Mouse (Mus musculus): Measurements from ENCODE around the gene Plekhm2. TPM values are rescaled to one million over a fixed set of nuclear protein-coding genes. Genes with fewer than 3 reads are reported as not detected.
A peak's percentile ranks its signal among the peaks of the same experiment; 100 is the strongest.

Gene Plekhm2
- polyA plus RNA-seq, 1 experiment from 2014 or later: 9.8 TPM

DNA sequence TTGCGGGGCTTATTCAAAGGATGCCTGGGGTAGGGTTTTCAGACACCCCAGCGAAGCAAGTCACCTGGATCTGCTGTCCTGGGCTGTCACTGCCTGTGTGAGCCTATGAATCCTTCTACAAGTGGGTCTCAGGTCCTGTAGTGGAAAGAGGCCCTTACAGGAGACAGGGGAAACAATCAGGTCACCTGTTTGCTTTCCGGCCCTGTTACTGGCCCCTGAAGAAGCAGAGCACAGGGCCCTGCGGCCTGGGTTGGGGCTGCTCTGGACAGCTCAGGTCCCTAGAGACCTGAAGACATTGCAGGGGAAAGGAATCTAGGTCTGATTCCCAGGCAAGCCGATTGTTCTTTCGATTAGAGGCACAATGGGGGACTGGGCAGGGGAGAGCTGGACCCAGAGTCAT, 64.3 kb downstream of the Plekhm2 start:
- Histone ChIP-seq H3K4me3 (peak overlapping the region; percentile 66; the same call in 1 of the 2 replicates), H3K27me3 (no peaks in the 10 kb centered on the region), H3K9ac (no peak overlapping the region), H3K27ac (peak overlapping the region; percentile 73), H3K9me3 (no peaks in the 10 kb centered on the region), H3K4me2 (replicated peaks) (peak overlapping the region; percentile 91), H3K4me1 (peaks cover 28% of the 10 kb centered on the region), H3K36me3 (peaks cover 6% of the 10 kb centered on the region; the same call in 1 of the 2 replicates)
- ATAC-seq (ENCODE audit: insufficient number of reproducible peaks, insufficient read depth, low FRiP score, low TSS enrichment): no peak
- WGBS: 20% methylated on average over 6 of the region's 6 CpGs

DNA sequence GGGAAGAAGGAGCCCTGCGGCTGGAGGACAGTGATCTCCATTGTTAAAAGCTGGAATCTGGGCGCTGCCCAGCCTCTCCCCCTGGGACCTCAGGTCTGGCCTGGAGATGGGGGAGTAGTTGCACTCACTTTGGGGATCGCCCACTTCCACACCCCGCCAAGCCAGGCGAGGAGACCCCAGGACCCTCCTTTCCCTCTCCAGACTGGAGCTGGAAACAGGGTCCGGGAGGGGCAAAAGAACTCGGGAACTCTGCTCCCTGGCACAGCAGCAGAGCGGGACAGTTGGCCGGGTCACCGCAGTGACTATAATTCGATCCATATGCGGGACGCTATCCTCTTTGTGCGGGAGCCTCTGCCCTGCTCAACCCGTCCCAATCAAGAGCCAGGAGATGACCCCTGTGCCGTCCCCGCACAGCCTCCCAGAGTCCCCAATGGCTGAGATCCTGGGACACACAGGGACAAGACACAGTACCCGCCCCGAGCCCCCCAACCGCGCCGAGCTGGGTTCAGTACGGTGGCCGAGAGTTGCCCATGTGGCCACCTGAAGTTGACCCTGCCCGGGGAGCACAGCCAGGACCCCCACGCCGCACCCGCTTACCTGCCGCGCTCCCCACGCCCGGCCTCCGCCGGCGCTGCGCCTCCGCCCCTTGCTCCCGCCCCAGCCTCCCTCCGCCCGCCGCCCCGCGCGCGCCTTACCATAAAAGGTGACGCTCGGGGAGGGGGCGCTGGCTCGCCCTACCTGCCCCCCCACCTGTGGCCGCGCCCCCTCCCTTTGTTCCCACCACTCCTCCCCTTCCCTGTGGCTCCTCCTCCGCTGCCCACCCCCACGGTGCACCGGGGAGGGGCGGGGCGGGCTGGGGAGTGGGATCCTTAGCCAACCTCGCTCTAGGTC, 65.2 kb downstream of the Plekhm2 start:
- peak overlapping the region; percentile 66 for H3K4me3 ChIP-seq
- peak overlapping the region; percentile 83 for H3K9ac ChIP-seq
- 0 out of 2 replicates have a peak, but pooled peaks have one; percentile 13 for ATAC-seq (ENCODE audit: insufficient number of reproducible peaks, insufficient read depth, low FRiP score, low TSS enrichment)
- peaks cover 27% of the 10 kb centered on the region for H3K4me1 ChIP-seq
- H3K36me3 ChIP-seq: peaks cover 15% of the 10 kb centered on the region
- no peaks in the 10 kb centered on the region for H3K27me3 ChIP-seq
- peak overlapping the region; percentile 91 for H3K4me2 ChIP-seq (replicated peaks)
- no peaks in the 10 kb centered on the region for H3K9me3 ChIP-seq
- WGBS: under 1% methylated on average over 44 of the region's 57 CpGs
- H3K27ac ChIP-seq: peak overlapping the region; percentile 73

DNA sequence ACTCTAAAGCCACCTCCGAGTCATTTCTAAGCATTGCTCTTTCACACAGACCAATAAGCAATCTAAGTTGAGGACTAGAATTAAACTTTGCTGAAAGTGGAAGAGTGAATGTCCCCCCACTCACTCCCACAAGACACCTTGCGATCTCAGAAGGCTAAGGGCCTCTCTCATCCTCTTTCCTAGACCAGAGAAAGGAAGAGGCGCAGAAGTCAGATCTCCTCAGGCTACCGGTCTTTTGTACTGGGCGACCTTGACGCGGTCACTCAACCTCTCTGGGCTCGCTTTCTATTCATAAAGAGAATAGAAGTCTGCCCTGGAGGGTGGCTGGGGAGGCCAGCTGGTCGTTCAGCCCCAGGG, 65.8 kb downstream of the Plekhm2 start:
- H3K36me3 ChIP-seq: peaks cover 21% of the 10 kb centered on the region
- peak overlapping the region; percentile 66 for H3K4me3 ChIP-seq
- H3K9ac ChIP-seq: peak overlapping the region; percentile 83
- H3K9me3 ChIP-seq: no peaks in the 10 kb centered on the region
- H3K27me3 ChIP-seq: no peaks in the 10 kb centered on the region
- H3K4me1 ChIP-seq: peaks cover 21% of the 10 kb centered on the region
- no peak for ATAC-seq (ENCODE audit: insufficient number of reproducible peaks, insufficient read depth, low FRiP score, low TSS enrichment)
- under 1% methylated on average over 9 of the region's 9 CpGs for WGBS
- peak overlapping the region; percentile 91 for H3K4me2 ChIP-seq (replicated peaks)
- peak overlapping the region; percentile 73 for H3K27ac ChIP-seq

DNA sequence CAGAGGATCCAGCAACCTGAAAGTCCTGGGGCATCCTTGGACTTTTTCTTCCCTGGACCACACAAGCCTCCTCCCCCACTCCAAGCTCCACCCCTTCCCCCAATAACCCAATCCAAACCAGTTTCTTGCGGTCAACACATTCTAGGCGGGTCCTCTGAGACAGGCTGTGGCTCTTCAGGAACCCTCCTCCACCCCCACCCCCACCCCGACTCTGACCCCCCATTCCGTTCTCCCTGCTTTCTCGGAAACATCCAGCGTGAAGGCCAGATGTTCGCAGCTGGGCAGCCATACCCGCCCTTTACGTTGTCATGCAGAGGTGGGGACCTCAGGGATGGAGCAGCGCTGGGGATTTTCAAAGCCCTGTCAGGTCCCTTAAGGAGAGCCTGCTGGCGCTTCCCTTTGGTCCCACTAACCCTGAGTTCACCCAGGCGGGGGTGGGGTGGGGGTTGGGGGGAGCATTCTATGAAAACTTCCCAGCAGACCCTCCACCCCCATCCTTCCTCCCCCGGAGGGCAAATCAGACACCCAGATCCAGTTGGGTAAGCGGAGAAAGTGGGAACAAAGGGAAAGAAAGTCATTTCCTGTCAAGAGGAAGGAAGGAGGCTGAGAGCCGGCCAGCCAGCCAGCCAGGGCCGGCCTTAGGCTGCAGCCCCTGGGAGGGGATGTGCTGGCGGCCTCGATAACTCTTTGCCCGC, 66.4 kb downstream of the Plekhm2 start:
- H3K27me3 ChIP-seq: no peaks in the 10 kb centered on the region
- H3K4me2 ChIP-seq (replicated peaks): peak overlapping the region; percentile 91
- peaks cover 20% of the 10 kb centered on the region for H3K4me1 ChIP-seq
- H3K9ac ChIP-seq: peak overlapping the region; percentile 83
- H3K9me3 ChIP-seq: no peaks in the 10 kb centered on the region
- ATAC-seq (ENCODE audit: insufficient number of reproducible peaks, insufficient read depth, low FRiP score, low TSS enrichment): peak; percentile 22; the same call in 1 of the 2 replicates
- peaks cover 22% of the 10 kb centered on the region for H3K36me3 ChIP-seq
- peak overlapping the region; percentile 66 for H3K4me3 ChIP-seq
- H3K27ac ChIP-seq: peak overlapping the region; percentile 73
- WGBS: under 1% methylated on average over 19 of the region's 19 CpGs

DNA sequence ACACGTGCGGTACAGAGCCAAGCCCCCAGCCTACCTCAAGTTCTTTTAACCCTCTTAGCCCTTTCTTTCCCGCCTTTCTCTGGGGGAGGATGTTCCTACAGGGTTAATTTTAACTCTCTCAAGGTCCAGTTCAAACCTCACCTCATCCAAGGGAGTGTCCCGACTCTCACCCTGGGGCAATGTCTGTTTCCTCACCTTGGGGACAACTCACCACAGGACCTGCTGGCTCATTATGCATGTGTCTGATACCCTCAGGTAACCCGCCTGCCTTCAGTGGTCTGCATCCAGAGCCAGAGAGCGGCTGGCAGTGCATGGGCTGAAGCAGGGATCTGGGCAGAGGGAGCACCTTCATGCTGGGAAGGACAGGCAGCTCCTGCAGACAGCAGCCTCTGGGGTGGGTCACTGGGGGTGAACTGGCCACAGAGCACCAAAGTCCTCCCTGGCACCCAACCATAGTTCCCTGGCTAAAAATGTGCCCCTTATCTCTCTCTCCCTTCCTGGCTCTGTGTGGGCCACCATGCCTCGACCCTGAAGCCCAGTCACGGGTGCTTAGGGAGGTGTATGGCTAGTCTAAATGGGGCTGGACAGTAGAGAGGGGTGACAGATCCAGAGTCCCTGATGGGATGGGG, 67.9 kb downstream of the Plekhm2 start:
- Histone ChIP-seq H3K27me3 (no peaks in the 10 kb centered on the region), H3K4me3 (no peak overlapping the region), H3K9ac (no peak overlapping the region), H3K4me1 (peaks cover 20% of the 10 kb centered on the region), H3K9me3 (no peaks in the 10 kb centered on the region), H3K4me2 (replicated peaks) (no peak overlapping the region), H3K36me3 (peaks cover 36% of the 10 kb centered on the region), H3K27ac (no peak overlapping the region)
- 84% methylated on average over 8 of the region's 8 CpGs for WGBS
- no peak for ATAC-seq (ENCODE audit: insufficient number of reproducible peaks, insufficient read depth, low FRiP score, low TSS enrichment)

DNA sequence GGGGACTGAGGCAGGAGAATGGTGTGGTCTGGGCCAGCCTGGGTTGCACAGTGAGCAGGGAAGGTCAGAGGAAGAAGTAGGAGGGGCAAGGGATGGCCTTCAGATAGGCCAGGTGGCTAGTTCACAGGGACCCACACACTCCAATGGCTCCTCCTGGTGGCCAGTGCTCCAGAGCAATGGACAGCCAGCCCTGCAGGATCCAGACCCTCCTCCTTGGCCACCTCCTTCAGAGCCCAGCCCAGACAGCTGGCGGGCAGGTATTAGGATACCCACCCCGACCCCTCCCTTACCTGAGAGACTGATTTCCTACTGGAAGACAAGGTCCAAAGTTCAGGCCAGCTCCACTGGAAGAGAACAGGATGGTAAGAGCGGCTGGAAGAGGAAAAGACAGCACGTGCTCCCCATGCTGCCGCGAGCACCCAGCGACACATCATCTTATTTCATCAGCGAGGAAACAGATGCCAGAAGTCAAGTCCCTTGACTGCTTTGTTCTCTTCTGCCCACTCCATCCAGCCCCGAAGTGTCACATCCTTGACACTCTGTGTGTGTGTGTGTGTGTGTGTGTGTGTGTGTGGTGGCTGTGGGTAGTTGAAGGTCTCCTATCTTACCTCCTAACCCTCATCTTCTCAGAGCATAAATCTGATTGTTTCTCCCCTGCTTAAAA, 69.0 kb downstream of the Plekhm2 start:
- peaks cover 47% of the 10 kb centered on the region for H3K36me3 ChIP-seq
- WGBS: 81% methylated on average over 9 of the region's 9 CpGs
- H3K9ac ChIP-seq: no peak overlapping the region
- no peak overlapping the region for H3K27ac ChIP-seq
- H3K4me3 ChIP-seq: no peak overlapping the region
- H3K27me3 ChIP-seq: no peaks in the 10 kb centered on the region
- no peak for ATAC-seq (ENCODE audit: insufficient number of reproducible peaks, insufficient read depth, low FRiP score, low TSS enrichment)
- H3K9me3 ChIP-seq: no peaks in the 10 kb centered on the region
- peaks cover 20% of the 10 kb centered on the region for H3K4me1 ChIP-seq
- H3K4me2 ChIP-seq (replicated peaks): no peak overlapping the region

DNA sequence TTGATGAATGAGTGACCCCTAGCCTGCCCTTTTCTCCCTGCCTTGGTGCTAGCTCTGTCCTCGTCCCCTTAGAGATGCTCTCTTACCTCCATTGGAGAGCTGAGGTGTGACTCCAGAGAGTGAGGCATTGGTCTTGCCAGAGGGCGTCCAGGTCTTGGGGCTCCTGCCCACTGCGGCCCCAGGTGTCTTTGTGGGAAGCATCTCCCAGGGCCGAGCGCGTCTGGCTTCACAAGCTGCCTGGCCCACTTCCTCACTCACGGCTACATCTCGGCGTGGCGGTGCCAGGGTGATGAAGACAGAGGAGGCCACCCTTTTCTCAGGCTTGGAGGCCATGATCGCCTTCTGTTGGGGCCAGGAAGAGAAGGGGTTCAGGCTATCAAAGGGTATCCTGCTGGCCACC, 69.6 kb downstream of the Plekhm2 start:
- Histone ChIP-seq H3K4me3 (no peak overlapping the region), H3K36me3 (peaks cover 50% of the 10 kb centered on the region)

DNA sequence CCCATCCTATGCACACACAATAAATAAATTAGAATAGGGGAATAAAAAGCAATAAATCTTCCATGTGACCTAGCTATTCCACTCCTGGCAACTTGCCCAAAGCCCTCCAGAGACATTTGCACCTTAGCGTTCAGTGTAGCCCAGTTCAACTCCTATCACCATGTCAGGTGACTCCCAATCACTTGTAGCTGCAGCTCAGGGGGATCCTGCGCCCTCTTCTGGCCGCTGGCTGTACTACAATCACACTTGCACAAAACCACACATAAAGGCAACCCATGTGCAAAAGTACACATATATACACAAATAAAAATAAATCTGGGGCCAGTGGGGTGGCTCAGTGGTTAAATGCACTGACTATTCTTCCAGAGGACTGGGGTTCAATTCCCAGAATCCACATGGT, 73.2 kb downstream of the Plekhm2 start:
- no peaks in the 10 kb centered on the region for H3K4me1 ChIP-seq
- 27% methylated on average over 3 of the region's 3 CpGs for WGBS
- H3K9ac ChIP-seq: no peak overlapping the region
- H3K36me3 ChIP-seq: peaks cover 82% of the 10 kb centered on the region
- no peak overlapping the region for H3K4me2 ChIP-seq (replicated peaks)
- H3K9me3 ChIP-seq: no peaks in the 10 kb centered on the region
- no peak for ATAC-seq (ENCODE audit: insufficient number of reproducible peaks, insufficient read depth, low FRiP score, low TSS enrichment)
- H3K27ac ChIP-seq: no peak overlapping the region
- no peaks in the 10 kb centered on the region for H3K27me3 ChIP-seq
- no peak overlapping the region for H3K4me3 ChIP-seq

More for the DNA sequence above, 69.6 kb downstream of the Plekhm2 start:
- Histone ChIP-seq H3K27ac (no peak overlapping the region), H3K27me3 (no peaks in the 10 kb centered on the region), H3K4me2 (replicated peaks) (no peak overlapping the region), H3K4me1 (peaks cover 16% of the 10 kb centered on the region), H3K9ac (no peak overlapping the region), H3K9me3 (no peaks in the 10 kb centered on the region)
- WGBS: 94% methylated on average over 11 of the region's 11 CpGs
- no peak for ATAC-seq (ENCODE audit: insufficient number of reproducible peaks, insufficient read depth, low FRiP score, low TSS enrichment)

DNA sequence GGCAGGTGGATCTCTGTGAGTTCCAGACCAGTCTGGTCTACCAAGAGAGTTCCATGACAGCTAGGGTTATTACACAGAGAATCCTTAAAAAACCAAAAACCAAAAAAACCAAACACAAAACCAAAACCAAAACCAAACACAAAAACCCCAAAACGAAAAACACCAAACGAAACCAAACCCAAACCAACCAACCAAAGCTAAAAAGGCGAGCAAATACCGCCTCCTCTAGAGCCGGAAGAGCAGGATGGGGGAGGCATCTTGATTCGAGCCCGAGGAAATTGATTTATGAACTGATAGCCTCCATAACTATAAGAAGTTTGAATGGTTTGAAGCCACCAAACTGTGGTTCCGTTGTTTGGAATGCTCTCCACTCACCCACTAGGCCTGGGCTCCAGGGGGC, 80.8 kb downstream of the Plekhm2 start:
- Histone ChIP-seq H3K27ac (no peak overlapping the region), H3K4me1 (no peaks in the 10 kb centered on the region), H3K36me3 (peaks cover 66% of the 10 kb centered on the region), H3K9me3 (no peaks in the 10 kb centered on the region), H3K9ac (no peak overlapping the region), H3K27me3 (no peaks in the 10 kb centered on the region), H3K4me2 (replicated peaks) (no peak overlapping the region), H3K4me3 (no peak overlapping the region)
- WGBS: 94% methylated on average over 8 of the region's 8 CpGs
- ATAC-seq (ENCODE audit: insufficient number of reproducible peaks, insufficient read depth, low FRiP score, low TSS enrichment): no peak

DNA sequence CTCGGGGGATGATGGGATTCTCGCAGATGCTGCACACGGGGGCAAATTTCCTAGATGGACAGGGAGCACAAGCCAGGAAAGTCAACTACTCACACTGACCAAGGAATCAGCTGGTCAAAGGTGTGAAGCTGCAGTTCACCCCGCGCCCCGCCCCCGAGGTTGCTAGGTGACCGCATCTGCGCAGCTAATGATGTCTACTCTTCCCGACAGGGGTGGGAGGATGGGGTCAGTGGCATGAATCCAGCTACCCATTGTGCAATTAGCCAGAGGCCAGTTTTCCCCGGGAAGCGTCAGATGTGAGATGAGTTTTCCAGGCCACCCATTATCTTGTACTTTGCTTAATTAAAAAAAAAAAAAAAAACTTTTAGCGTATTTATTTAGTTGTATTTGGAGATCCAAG, 83.6 kb downstream of the Plekhm2 start:
- ATAC-seq (ENCODE audit: insufficient number of reproducible peaks, insufficient read depth, low FRiP score, low TSS enrichment): no peak
- 88% methylated on average over 13 of the region's 13 CpGs for WGBS
- Histone ChIP-seq H3K36me3 (peaks cover 69% of the 10 kb centered on the region), H3K27ac (no peak overlapping the region), H3K9ac (no peak overlapping the region), H3K4me2 (replicated peaks) (no peak overlapping the region), H3K4me1 (no peaks in the 10 kb centered on the region), H3K4me3 (no peak overlapping the region), H3K27me3 (no peaks in the 10 kb centered on the region), H3K9me3 (no peaks in the 10 kb centered on the region)

DNA sequence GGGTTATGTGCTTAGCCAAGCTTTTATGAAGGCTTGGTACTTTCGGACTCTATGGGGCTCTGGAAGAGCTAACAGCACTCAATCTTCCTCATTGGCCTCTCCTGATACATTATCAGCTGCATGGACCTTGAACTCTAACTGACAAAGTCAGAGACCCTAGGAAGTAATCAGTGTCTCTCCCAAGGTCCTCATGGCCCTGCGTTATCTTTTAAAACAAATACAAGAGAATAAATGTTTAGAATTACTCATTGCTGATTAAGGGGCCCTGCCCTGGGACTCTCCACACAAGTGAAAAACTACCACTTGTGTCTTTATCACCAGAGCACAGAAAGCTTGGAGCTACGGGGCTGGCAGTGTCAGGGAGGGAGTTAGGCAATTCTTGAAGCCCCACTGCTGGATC, 85.9 kb downstream of the Plekhm2 start:
- WGBS: 76% methylated on average over 3 of the region's 3 CpGs
- Histone ChIP-seq H3K27ac (no peak overlapping the region), H3K4me1 (0 out of 2 replicates have a peak, but pooled peaks cover 4% of the 10 kb centered on the region), H3K27me3 (no peaks in the 10 kb centered on the region), H3K9ac (no peak overlapping the region), H3K9me3 (no peaks in the 10 kb centered on the region), H3K4me2 (replicated peaks) (no peak overlapping the region), H3K36me3 (peaks cover 57% of the 10 kb centered on the region), H3K4me3 (no peak overlapping the region)
- no peak for ATAC-seq (ENCODE audit: insufficient number of reproducible peaks, insufficient read depth, low FRiP score, low TSS enrichment)

Measured in embryonic facial prominence, embryonic 12.5 days (tissue).